Mouse (Mus musculus): ENCODE measurements at regions not wholly inside any gene's neighbourhood (a gene's known extent, or its start where the extent isn't known, plus 50 kb on each side); places are given as distances from the start of the nearest gene placed in this dataset.

DNA sequence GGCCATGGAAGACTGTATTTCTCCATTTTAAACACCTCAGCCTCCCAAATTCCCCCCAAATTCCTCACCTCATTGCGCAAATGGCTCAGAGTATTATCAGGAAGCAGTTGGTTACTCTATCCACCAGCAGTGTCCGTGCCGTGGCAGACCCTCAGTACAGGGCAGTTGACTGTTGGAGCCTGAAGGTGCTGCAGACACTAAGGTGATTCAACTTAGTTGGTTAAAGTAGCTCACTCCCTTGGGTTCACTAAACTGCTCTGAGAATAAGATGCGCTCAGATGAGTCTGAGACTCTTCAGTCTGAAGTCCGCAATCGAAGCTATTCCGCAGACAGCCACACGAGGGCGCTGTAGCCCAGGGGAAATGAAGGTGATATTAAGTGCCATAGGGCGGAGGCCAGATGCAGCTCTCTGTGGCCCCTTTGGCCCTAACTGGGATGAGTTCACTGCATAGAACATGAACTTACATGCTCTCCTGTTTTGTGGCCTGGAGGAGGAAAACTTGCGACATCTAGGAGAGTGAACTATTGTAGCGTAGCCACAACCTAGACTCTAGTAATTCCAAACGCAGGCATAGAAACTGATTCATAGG, 62.9 kb downstream of the Amer3 start:
- peak; percentile 24 for DNase-seq

DNA sequence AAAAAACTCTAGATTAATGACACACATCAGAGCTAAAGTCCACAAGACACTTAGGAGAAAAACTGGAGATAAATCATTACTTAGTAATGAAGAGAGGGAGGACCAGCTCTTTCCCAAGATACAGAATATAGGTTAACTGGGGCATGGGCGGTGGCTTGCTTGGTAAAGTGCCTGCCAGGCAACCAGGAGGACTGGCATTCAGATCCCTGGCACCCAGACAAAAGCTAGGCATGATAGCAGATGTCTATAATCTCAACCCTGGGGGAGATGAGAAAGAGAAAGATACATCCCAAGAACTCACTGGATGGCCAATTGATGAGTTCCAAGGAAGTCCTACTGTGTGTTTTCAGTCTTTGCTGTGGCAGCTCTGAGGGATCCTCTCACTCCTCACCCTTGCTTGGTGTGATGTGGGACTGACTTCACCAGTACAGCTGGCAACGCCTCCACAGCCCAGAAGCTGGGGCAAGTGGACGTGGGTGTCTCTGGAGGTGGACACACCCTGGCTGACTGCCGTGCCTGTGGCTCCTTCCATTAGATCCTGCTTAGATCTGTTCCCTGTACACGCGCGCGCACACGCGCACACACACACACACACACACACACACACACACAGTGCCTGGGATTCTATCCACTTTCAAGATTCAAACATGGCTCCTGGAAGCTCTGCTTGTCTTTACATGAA, 74.6 kb downstream of the Amer3 start:
- no peak for DNase-seq

DNA sequence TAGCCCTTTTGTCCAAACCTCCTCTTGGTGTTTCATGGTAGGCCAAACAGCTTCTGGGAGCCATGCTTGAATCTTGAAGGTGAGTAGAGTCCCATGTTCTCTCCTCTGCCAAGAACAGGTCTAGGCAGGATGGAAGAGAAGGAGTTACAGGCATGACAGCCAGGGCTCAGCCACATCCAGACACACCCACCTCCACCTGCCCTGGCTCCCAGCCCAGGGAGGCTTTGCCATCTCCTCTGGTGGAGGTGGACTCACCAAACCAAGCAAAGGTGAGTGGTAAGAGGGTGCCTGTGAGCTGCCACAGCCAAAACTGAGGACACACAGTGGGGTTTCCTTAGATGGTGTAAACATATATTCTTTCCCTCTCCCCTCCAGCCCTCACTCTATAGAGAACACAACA, 78.0 kb downstream of the Amer3 start:
- no peak for DNase-seq

DNA sequence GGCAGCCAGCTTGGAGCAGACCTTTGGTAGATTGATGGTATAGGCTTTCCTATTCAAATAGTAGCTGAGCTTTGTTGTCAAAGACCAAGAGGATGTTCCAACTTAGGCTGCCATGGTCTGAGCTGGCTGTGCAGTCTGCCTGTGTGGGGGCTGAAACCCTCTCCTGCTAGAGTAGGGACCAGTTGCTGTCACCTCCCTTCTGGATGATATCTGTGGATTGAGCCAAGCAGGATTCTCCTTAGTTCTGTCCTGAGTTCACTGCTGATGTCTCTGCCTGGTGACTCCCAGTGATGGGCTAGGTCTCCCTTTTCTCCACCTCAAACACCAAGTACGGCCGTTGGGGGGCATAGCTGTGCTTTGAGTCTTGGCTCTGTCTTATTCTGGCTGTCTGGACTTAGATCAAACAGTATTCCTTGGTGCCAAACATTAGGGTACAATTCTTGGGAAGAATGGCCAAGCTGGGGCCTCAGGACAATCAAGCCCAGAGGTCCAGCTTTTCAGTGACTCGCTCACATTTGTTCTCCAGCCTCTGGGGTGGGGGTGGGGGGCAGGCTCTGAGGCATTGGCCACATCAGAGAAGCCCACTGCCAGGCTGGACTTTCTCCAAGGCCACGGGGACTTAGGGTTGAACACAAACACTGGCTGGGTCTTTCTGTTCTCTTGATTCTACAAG, 84.6 kb downstream of the Amer3 start:
- no peak for DNase-seq

DNA sequence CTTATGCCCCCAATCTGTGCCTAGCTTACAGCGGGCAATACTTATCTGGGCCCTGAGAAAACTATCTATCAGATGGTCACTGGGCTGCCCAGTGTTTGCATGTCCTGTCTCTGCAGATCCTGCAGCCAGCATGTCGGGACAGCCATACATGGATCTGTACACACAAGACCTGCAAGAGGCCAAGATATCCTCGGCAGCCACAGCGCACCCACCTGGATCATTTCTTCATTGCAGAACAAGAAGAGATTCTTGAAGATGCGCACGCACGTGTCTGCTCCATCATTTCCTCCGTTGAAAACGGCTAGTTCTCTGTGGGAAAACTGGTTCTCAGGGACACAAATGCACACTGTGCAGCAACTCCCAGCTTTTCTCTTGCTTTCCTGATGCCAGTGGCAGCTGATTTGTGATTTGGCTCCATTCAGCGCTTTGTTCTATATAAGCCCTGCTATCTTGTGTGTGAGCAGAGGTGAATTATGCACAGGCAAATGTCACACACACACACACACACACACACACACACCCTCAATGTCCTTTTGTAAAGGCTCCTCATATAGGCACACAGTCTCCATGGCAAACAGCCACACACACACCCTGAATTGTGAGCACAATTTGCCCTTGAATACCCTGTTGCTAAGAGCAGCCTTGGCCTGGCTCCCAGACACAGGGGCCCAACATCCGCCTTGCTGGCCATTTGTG, 85.5 kb downstream of the Amer3 start:
- DNase-seq, result peak; percentile 6

DNA sequence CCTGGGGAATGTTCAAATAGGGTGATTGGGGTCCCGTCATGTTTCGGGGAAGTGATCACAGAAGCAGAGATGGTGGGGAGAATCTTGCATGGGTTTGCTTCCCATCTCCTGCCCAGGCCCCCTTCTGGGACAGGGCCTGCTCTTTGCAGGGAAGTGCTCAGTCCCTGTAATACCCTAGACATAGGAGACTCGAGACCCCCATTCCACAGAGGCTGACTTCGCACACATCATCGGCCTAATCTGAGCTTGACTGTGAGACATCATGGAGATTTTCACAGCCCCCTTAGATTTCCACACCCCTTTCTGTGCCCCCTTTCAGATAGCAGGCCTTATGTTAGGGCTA, 86.0 kb downstream of the Amer3 start:
- DNase-seq, result no peak

DNA sequence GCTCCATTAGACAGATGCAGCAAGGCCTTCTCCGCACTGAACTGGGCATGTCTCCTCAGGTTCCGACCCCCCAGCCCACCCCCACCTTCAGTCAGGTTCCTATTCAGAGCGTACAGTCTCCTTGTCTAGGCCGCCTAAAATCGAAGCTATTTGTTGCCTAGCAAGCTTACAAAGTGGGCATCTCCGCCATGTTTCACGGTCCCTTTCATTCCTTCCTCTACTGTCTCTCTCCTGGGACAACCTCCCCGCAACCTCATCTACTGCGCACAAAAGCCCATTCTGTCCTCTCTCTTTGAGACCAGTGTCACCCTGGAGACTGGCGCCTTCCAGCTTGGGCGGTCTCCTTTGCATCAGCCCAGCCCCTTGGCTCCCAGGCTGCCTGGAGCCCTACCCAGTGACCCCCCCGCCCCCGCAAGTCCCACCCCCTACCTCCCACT, 86.8 kb downstream of the Amer3 start:
- DNase-seq, result no peak

DNA sequence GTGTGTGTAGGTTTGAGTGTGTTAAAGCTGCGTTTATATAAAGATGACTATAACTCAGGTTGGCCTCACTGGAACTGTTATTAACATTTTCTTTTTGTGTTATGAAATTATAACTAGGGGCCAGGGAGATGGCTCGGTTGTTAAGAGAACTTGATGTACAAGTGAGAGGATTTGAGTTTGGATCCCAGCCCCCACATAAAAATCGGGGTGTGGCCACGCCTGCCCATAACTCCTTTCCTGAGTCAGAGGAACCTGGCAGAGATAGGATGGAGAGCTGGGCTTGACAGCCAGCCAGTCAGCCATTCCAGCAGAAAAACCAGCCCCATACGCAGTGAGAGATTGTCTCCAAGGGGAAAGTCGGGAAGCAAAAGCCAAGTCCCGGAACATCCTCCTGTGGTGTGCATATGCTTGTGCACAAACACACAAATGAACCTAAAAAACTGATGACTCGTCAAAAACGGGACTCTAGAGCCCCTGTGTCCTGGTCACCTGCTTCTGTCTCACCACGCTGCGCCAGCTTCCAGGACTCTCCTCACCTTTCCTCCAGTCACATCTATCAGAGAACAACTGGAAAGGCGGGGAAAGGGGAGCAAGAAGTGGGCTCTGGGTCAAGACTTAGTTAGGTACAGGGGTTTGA, 97.8 kb downstream of the Amer3 start:
- no peak for DNase-seq

DNA sequence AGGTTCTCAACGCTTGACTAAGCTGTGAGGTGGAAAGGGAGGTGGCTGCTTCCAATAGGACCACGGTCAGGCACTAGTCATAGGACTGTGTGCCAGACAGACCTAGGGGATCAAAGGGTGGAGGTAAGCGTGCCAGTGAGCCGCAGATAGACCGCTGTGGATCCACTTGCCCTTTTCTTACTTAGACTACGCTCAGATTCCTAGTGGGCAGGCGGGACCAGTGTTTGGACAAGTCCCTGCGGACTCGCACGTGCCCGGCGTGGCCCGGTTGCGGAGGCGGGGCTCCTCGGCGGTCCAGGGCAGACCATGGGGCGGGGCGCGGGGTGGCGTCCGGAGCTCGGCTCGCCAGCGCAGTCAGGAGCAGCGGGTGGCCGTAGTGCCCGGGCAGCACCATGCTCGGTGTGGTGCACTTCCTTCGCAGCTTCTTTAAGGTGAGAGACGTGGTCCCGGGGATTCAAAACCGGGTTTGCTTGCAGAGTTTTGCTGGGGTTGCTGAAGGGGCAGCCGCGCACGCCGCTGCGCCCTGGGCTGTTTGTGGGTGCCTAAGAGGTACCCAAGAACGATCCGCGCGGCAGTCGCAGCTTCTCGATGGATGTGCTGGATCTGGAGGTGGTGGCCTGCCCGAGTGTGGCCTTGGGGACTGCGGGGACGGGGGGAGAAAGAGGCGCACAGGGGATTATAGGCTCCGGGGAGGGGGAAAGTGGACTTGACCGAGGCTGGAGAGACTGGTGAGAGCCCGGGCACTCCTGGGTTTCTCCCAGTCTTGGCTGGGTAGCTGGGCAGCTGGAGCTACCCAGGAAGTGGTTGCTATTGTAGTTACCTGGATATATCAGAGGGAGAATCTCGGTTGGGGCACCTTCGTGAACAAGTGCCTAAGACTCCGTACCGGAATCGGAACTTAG, 98.6 kb downstream of the Amer3 start:
- peak; percentile 59 for DNase-seq

DNA sequence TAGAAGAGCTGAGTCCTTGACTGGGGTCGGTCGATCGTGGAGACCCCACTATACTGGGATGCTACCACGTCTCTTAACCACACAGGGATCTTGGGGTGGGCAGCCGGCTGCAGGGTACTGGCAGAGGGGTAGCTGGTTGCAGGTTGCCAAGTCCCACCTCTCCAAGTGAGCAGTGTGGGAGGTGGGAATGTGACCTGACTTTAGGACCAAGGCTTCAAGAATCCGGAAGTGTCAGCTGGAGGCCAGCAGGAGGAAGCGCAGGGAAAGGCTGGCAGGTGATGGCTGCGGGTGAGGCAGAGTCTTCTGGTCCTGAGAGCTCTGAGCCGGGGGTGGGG, 99.2 kb downstream of the Amer3 start:
- no peak for DNase-seq

DNA sequence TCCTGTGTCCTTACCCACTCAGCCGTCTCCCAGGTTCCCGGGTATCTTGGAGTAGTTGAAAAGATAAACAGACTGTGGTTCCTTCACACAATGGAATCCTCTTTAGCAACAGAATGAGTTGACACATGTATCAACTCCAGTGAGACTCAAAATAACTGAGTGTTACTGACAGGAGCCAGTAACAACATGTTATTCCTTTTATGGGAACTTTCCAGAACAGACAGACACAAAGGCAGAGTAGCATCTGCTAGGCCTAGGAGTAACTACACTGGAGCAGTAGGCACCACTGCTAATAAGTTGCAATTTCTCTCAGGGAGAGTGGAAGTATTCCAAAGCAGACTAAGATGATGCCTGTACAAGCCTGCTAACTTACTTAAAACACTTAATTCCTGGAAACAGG, 107.1 kb downstream of the Amer3 start:
- no peak for DNase-seq

DNA sequence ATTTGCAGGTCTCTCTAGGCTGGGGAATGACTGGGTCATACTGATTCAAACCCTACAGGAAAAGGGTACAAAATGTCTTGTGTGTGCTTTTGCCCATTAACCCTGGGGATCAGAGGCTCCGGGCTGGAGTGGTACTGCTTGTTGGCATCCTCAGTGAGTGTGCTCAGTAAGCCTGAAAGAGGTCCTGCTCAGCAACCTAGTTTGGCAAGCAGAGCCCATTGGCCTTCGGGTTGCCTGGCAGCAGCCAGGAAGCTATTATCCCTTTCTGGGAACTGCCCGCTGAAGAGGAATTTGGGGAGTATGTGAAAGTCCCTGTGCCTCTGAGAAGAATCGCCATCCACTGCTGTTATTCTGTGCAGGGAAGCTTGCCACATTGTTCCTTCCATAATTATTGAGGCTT, 117.1 kb downstream of the Amer3 start:
- DNase-seq, result no peak

DNA sequence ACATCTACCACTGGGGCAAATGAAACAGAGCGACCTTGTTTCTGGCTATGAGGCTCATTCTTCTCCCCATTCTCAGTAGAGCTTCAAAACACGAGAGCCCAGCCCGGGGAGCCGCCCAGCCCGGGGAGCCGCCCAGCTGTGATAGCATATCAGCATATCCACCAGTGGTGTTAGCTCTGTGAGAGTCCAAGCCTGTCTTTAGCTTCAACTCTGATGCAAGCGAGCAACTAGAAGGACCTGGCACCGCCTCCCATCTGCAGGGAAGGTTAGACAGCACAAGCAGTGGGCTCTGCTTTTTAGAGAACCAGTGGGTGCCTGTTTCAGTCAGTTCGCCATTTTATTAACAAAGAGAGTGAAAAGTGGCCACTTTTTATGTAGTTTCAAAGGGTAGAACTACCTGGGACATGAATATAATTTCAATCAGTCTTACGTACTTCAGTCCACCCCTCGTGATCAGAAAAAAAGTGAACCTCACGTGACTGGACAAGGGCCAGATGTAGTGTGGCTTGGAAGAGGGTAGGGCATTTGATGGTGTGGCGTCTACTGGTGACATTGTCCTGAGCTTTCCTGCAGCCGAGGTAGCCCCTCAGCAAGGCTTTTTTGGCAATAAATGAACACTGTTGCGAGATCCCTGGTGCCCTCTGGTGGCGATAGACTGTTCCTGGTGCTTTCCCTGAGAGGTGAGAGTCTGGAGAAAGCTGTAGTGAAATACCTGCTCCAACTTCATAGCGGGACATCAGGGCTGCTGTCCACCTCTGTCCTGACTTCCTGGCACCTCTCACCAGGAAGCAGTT, 121.0 kb downstream of the Amer3 start:
- DNase-seq, result peak; percentile 36

DNA sequence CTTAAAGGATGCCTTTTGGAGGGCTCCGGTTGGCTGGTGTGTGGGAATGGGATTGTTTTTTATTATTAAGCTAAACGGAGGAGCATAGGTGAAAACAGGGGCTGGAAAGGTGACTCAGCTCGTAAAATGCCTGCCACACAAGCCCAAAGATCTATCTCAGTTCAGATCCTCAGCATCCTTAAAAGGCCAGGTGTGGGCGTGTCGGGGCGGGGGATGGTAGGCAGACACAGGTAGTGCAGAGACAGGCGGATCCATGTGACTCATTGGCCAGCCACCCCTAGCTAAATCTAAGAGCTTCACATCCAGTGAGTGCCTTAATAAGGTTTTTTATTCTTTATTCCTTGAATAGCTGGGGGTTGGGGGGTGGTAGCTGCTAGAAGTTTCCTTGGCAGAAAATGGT, 122.0 kb downstream of the Amer3 start:
- DNase-seq, result no peak

DNA sequence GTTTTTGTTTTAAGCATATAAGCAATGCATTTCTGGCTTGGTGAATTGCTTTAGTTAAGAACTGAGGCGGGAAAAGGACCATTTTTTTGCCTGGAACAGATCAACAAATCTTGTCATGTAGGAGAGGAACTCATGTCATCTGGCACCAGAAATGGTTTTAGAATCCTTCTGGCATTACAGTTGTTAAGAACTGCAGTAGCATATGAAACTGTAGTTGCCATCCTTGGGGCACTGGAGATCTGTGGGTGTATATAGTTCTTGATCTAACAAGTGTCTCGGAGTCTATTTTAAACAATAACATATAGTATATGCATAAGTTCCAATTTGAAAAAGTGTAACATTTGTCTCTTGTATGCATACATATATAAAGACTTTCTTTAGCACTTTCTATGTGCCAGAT, 129.6 kb downstream of the Amer3 start:
- no peak for DNase-seq

DNA sequence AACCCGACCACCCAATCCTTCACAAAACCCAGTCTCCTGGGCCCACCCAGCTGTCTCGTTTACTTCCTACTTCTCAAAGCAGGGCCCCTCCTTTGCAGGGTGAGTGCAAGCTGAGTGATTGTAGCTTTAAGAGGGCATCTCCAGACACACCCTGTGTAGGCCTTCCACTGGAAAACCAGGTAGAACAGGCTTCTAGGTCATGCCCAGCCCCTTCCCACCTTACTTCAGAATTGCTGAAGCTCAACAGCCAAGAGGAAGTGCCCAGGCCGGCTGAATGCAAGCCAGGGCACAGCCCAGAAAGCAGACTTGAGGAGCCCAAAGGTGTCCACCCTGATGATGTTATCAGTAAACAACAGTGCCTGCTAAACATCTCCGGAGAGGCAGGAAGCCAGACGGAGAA, 120.2 kb downstream of the Fam168b start:
- no peak for DNase-seq

DNA sequence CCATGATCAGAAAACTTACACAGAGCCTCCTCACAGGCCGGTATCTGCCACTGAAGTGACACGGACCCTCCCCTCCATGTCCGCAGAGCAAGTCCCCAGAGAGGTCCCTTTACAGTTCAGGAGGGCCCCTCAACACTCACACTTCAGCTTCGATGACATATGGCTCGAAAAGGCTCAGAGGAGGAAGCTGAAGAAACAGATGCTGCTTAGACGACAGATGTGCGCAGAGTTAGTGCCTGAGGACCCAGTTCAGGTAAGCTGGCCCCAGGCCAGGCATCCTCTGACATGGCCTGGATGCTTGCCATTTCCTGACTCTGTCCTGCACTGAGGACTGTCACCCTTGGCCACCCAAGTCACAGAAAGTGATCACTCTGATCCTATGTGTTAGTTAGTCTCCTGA, 110.7 kb downstream of the Fam168b start:
- no peak for DNase-seq

DNA sequence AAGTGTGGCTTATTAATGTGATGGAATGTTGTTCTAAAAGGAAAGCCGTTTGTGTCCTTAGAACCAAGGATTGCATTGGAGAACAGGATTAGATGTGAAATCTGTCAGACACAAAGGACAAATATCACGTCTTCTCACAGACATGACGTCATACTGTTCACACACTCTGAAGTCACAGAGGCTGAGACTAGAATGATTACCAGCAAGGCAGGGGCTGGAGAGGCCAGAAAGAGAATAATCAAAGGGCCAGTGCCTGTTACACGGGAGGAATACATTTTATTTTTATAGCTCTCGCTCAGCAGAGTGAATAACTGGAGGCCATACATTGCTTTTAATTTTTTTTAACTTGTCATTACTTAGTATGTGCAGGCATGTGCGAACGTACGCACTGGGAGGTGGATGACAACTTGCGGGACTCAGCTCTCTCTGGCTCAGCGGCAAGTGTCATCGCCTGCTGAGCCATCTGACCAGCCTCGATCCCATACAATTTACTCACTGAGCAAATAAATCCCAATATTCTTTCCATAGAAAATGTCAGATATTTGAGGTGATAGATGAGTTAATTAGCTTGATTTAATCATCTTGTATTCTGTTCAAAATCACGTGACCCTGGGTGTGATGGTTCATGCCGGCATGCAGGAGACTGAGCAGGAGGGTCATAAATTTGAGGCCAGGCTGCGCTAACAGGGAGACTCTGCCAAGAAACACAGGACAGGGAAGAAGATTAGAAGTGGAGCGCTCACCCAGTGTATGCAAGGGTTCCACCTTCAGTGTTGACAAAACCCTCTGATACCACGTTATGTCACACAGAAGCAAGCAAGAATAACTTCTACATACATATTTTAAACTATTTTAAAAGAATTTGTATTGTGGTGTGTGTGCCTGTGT, 109.6 kb downstream of the Fam168b start:
- DNase-seq, result no peak

DNA sequence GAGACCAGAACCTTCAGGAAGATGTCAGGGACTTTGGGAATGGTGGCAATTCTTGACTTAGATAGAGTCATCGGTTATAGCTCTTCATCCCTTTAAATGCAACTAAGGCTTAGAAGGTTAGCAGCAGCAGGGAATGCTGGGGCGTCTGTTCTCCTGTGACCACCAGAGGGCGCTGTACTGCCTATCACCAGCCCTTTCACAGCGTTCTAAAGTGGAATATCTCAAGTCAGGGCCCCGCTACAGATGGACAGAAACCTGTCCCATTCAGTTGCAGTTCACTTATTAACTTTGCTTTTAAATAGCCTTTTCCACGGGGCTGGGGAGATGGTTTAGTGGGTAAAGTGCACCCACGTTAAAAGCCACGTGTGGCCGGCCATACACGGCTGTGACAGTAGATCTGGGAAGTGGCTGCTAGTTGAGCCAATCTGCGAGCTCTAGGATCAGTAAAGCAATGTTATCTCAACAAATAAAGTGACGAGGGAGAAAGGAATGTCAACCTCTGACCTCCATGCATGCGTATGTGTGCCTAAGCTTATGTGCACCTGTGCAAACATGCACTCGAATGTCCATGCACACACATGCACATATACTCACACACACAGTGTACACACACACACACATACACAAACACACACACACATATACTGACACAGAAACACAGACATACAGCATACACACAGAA, 104.3 kb downstream of the Fam168b start:
- peak; percentile 83 for DNase-seq

DNA sequence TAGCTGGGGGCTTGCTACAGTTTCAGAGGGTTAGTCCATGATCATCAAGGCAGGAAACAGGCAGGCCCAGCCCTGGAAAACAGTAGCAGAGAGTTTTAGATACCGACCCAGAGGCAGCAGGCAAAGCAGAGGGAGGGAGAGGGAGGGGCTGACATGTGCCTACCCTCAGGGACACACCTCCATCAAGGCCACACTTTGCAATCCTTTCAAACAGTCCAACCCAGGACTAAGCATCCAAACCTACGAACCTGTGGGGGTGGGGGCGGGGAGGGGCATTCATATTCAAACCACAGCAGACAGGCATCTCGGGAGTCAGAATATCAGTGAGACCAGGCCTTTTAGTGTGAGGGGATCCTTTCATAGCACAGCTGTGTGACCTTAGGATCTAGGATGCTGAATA, 103.2 kb downstream of the Fam168b start:
- no peak for DNase-seq
